Mouse (Mus musculus) bone marrow, adult 2 months (tissue): ENCODE data around the gene Lum.

ENCODE experiments used
- CTCF ChIP-seq: fragments of 200-500 bp; IDR thresholded peaks from 2 replicates; pipeline ENCODE4 v1.5.1; 2011; ENCODE audit warnings: low read length, control low read depth; ENCODE audit not compliant: control insufficient read depth, insufficient read depth
- POLR2A ChIP-seq: fragments of 200-500 bp; IDR thresholded peaks from 2 replicates; pipeline ENCODE4 v1.6.1; 2011; ENCODE audit warnings: low read depth, mild to moderate bottlenecking, control low read depth, low read length, borderline replicate concordance; ENCODE audit not compliant: control insufficient read depth

DNA sequence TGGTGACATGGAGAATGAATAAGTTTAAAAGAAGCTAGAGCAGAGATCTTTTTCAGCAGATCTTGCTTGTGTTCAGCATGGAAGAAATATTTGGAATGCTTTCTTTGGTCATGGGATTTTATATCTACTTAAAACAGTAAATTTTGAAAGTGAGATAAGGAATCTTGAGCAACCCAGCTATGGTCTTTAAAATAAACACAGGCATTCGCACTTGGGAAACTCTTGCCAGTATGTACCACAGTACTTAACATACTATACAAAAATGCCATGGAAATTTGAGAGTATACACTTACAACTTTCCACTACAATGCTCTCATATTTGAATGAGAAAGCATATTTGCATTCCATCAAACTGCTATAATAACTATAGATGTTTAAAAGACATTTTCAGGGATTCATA is 17.2 kb upstream of the Lum start:
- no peak for TF ChIP-seq CTCF
- no peak for TF ChIP-seq POLR2A
